Mouse (Mus musculus) cerebellum, adult 2 months (tissue): ENCODE data around the gene Aspscr1. TPM values are rescaled to one million over a fixed set of nuclear protein-coding genes. Genes with fewer than 3 reads are reported as not detected.

Source experiments
- DNase-seq, 2 experiments: peaks; one replicate each; pipeline ENCODE4 v3.0.0; 2021
- H3K27ac ChIP-seq: fragments of 200-500 bp; 2 replicates; pipeline ENCODE4 v1.5.1; 2012; ENCODE audit warnings: low read length, control low read depth, inconsistent platforms; ENCODE audit not compliant: insufficient read depth
- H3K27me3 ChIP-seq: fragments of 200-500 bp; 2 replicates; pipeline ENCODE4 v1.6.1; 2012; ENCODE audit warnings: inconsistent platforms, mild to moderate bottlenecking, low read length, moderate library complexity; ENCODE audit not compliant: control insufficient read depth, insufficient read depth
- H3K4me1 ChIP-seq: fragments of 200-500 bp; 2 replicates; pipeline ENCODE4 v1.6.1; 2011; ENCODE audit warnings: low read length; ENCODE audit not compliant: control insufficient read depth, insufficient read depth
- H3K4me3 ChIP-seq: fragments of 200-500 bp; replicated peaks from 2 replicates; pipeline ENCODE3; 2011; ENCODE audit warnings: mild to moderate bottlenecking, low read depth, low read length, control low read depth; ENCODE audit not compliant: insufficient read depth
- CTCF ChIP-seq: fragments of 200-500 bp; IDR thresholded peaks from 2 replicates; pipeline ENCODE4 v1.5.1; 2011; ENCODE audit warnings: low read depth, mild to moderate bottlenecking, control low read depth, low read length, moderate library complexity, borderline replicate concordance; ENCODE audit not compliant: insufficient read depth
- POLR2A ChIP-seq: fragments of 200-500 bp; IDR thresholded peaks from 2 replicates; pipeline ENCODE4 v1.6.1; 2011; ENCODE audit warnings: low read length, control low read depth, borderline replicate concordance; ENCODE audit not compliant: insufficient read depth
- WGBS: fragments of 180-500 bp; shearing (Covaris S2); methylation state at CpG from one replicate; pipeline ENCODE4 v1.1.7; 2018; 5-methylcytosine and 5-hydroxymethylcytosine counted together
- polyA plus RNA-seq: library from polyadenylated mRNA; depleted of rRNA; stranded (reverse); fragments of >200 nt; gene quantifications from 2 replicates; pipeline ENCODE4 v1.2.3, GENCODE M21; 2012

Aspscr1 gene
- polyA plus RNA-seq, 1 experiment: 56.1 TPM

DNA sequence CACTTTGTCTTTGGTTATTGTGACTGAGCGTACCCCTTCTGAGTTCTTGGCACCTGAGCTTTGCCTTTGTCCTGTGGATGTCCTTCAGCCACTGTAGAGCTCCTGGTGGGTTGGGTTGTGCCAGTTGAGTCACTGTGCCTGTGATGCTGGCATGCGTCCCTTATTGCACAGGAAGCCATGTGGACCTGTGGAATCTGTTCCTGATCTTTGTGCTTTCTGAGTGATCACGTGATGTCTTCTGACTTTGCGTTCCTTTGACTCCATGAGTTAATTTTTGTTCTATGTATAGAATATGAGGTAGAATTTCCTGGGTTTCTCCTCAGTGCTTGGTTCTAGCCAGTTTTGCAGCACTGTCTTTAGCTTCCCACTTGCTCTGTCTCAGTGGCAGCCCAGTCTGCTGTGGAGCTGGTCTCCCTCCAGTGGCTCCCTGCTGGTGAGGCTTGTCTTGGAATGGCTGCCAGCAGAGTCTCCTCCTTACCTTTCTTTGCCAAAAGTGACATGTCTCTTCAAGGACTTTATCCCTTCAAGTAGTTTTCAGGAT is 19.8 kb downstream of the Aspscr1 start:
- 27% methylated on average over 4 of the region's 4 CpGs for WGBS
- no peaks in the 10 kb centered on the region for H3K27me3 ChIP-seq
- TF ChIP-seq POLR2A (no peak), CTCF (no peak)
- peaks cover 4% of the 10 kb centered on the region for H3K4me1 ChIP-seq
- H3K4me3 ChIP-seq: no peak overlapping the region
- no peak for DNase-seq
- H3K27ac ChIP-seq: no peak overlapping the region

DNA sequence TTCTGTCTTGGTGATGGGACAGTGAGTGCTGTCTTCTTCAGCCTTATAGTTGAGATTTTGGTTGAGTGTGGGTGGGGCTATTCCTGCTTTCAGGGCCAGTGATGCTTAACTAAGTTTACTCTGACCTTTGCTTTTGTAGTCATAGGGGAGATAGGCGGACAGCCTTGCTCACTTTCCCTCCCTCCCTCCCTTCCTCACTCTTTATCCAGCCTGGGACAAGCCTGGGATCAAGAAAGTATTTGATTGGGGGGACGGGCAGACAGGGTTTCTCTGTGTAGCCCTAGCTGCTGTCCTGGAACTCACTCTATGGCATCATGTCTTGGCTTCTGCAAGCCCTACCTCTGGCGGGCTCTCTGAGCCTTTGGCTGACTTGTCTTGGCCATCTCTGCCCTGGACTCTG is 20.7 kb downstream of the Aspscr1 start:
- peaks cover 4% of the 10 kb centered on the region for H3K4me1 ChIP-seq
- no peak for DNase-seq
- no peak overlapping the region for H3K4me3 ChIP-seq
- H3K27ac ChIP-seq: no peak overlapping the region
- 77% methylated on average over 3 of the region's 3 CpGs for WGBS
- H3K27me3 ChIP-seq: no peaks in the 10 kb centered on the region
- TF ChIP-seq POLR2A (no peak), CTCF (no peak)

DNA sequence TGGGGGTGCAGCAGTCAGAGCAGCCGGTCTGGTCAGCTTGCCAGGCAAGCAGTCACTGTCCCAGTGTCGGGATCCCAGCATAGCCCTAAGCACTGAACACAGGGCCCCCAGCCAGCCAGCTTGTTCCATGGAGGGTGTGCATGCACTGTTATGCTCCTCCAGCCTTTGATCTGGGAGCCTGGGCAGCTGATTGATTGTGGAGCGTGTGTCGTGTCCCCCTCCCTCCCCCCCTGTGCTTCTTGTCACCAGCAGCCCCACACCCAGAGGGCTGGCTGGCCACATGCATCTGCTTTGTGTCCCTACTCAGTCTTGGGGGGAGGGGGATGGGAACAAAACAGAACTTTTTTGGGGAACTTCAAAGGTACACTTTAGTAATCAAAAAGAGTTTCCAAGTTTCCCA is 22.4 kb downstream of the Aspscr1 start:
- 21% methylated on average over 4 of the region's 4 CpGs for WGBS

DNA sequence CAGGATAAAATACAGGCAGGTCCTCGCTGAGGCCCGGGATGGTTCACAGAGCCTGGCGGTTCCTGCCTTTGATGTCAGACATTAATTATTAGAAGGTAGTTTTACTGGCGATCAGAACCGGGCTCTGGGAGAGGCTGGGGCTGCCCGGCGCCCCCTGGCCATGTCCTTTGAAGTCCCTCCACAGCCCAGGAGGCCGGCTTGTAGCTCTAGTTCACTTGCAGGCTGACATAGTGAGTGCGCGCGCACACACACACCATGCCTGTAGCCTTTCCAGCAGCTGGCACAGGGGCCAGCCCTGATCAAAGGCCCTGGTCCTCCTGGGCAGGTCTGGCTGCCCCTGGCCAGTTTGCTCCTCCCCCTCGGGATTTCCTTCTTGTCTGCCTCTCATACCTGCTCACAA is 22.9 kb downstream of the Aspscr1 start:
- no peak for DNase-seq
- Histone ChIP-seq H3K27me3 (no peaks in the 10 kb centered on the region), H3K4me3 (no peak overlapping the region), H3K27ac (no peak overlapping the region), H3K4me1 (peaks cover 4% of the 10 kb centered on the region)
- WGBS: 68% methylated on average over 12 of the region's 12 CpGs
- no peak for TF ChIP-seq CTCF
- no peak for TF ChIP-seq POLR2A

More for the DNA sequence above, 22.4 kb downstream of the Aspscr1 start:
- no peak for TF ChIP-seq POLR2A
- no peak for TF ChIP-seq CTCF
- Histone ChIP-seq H3K4me3 (no peak overlapping the region), H3K4me1 (peaks cover 4% of the 10 kb centered on the region), H3K27me3 (no peaks in the 10 kb centered on the region), H3K27ac (no peak overlapping the region)
- no peak for DNase-seq

DNA sequence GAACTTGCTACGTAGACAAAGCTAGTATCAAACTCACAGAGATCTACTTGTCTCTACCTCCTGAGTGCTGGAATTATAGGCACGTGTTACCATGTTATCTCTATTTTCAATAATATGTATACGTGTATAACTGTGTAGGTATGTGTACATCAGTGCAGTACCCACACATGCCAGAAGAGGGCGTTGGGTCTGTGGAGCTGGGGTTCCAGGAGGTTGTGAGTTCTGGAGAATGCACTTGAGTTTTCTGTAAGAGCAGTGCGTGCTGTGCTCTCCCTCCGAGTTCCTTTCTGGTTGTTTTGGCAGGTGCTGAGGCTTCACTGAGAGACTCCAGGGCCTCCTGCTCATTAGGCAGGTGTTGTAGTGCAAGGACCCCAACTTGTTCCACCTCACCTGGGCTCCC is 23.8 kb downstream of the Aspscr1 start:
- 93% methylated on average over 6 of the region's 6 CpGs for WGBS
- Histone ChIP-seq H3K27ac (no peak overlapping the region), H3K27me3 (no peaks in the 10 kb centered on the region), H3K4me3 (no peak overlapping the region), H3K4me1 (peaks cover 4% of the 10 kb centered on the region)
- DNase-seq: no peak
- TF ChIP-seq CTCF (no peak), POLR2A (no peak)

DNA sequence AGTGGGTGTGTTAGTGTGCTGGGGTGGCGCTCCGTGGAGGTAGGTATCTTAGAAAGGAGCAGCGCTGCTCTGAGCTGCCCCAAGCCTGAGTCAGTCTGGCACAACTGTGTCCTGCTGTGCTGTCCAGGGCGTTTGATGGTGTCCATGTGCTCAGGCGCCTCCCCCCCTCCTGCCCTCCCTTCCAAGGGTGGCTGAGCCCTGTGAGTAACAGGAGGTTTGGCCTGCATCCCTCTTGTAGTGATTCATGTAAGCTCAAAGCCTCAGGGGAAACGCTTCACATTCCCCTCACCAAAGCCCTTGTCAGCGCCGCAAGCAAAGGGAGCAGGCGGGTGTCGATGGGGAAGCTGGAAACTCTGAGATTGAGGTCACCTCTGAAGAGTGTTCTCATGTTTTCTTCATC is 25.0 kb downstream of the Aspscr1 start:
- 61% methylated on average over 10 of the region's 10 CpGs for WGBS
- Histone ChIP-seq H3K4me3 (no peak overlapping the region), H3K4me1 (no peaks in the 10 kb centered on the region), H3K27me3 (no peaks in the 10 kb centered on the region), H3K27ac (no peak overlapping the region)
- no peak for DNase-seq
- TF ChIP-seq CTCF (no peak), POLR2A (no peak)

DNA sequence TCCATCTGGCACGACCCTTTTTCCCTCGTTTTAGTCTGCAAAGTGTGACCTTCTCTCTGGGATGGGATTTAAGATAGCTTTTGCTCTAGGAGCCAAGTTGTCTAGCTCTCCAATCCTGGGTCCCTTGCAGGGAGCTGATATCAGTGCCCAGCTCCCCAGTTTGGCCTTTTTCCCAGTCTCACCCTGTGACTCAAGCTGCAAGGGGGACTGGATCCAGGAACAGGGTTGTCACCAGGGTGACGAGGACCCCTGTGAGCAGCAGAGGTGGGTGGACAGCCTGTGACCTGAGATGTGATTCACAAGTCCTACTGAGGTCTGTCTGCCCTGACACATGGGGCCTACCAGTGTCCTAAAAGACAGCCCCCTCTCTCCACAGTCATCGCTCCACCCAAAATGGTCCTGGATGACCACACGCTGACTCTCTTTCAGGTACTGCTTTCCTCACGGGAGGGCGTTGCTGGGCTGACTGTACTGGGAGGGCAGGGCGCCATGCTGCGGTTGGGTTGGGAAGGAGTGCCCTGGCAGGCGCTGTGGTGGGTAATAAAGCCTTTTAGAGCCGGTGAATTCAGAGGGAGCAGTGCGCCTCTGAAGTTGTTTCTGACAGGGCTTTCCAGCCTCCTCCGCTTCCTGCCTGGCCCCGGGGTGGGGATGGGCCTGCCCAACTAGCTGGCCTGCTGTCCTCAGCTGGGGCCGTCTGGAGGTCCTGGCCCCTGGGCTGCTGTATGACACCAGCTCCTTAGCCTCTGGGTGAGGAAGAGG is 31.1 kb downstream of the Aspscr1 start:
- TF ChIP-seq POLR2A (no peak), CTCF (no peak)
- WGBS: 46% methylated on average over 15 of the region's 15 CpGs
- Histone ChIP-seq H3K4me1 (peaks cover 7% of the 10 kb centered on the region), H3K27ac (no peak overlapping the region), H3K4me3 (no peak overlapping the region), H3K27me3 (no peaks in the 10 kb centered on the region)
- DNase-seq: no peak

DNA sequence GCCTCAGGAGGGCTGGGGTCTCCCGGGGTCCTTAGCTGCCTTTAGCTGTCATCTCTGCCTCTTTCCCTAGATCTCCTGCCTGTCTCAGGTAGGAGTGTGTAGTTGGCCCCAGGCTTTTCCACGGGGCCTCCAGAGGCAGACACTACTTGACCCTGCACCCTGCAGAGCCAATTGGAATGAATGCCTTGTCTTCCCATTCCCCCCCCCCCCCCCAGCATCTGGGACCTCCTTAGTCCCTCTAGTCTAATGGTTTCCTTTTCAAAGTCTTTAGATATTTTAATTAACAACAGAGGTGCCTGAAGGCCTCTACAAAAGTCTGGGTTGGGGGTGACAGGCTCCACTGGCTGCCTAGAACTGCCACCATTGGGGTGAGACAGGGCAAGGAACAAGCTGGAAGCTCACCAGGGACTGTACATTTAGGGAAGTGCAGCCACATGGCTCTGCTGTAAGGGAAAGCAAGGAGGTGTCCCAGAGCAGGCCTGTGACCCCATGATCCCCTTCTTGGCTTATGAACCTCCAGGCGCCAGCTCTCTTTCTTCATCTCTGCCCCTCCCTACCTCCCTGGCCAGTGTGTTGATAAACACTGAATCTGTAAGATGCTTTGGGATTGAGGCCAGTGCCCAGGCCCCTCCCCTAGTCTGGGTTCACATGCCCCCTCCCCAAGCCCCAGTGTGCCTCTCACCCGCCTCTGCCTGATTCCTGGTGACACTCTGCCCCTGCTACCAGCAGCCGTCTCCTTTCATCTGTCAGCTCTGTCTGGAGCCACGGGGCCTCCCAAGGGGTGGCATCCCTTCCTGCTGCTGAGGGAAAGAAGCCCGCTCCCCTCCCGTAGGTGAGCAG is 31.9 kb downstream of the Aspscr1 start:
- 56% methylated on average over 8 of the region's 8 CpGs for WGBS
- no peak for TF ChIP-seq POLR2A
- TF ChIP-seq CTCF: no peak
- no peaks in the 10 kb centered on the region for H3K27me3 ChIP-seq
- no peak for DNase-seq
- H3K4me1 ChIP-seq: peaks cover 7% of the 10 kb centered on the region
- no peak overlapping the region for H3K4me3 ChIP-seq
- no peak overlapping the region for H3K27ac ChIP-seq

DNA sequence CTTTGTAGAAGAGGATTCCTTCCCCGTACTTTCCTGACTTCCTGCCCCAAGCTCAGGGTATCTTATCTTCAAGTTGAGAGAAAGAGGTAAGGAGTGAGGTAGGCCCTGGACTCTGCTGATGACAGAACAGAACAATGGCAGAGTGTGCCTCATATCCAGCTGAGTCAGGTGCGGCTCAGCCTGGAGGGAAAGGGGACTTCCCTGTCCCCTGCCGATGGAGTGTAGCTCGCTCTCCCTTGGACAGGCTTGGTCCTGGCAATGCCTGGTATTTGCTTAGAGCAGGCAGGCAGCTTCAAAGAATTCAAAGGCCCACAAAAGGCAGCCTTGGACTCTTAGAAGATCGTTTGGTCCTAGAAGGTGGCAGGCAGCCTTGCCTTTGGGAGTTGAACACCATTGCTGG is 33.3 kb downstream of the Aspscr1 start:
- DNase-seq: no peak
- no peak overlapping the region for H3K27ac ChIP-seq
- TF ChIP-seq POLR2A: no peak
- TF ChIP-seq CTCF: no peak
- no peaks in the 10 kb centered on the region for H3K27me3 ChIP-seq
- H3K4me1 ChIP-seq: peaks cover 7% of the 10 kb centered on the region
- WGBS: 82% methylated on average over 5 of the region's 5 CpGs
- H3K4me3 ChIP-seq: no peak overlapping the region
